9 mouse cellular contexts compared by ENCODE assay signal in the genomic region with DNA sequence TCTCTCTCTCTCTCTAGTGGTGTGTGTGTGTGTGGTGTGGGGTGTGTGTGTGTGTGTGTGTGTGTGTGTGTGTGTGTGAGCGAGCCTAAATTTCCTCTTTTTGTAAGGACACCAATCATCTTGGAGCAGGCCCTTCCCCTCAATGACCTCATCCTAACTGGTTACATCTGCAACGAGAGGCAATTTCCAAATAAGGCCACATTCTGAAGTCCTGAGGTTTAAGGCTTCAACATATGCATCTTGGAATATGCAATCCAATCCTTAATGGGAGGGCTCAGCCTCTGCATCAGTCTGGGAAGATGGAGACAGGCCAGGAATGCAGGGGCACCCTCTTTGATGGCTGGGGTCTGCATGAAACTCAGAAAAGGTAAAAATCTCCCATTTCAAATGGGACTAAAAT. TPM values are rescaled to one million over a fixed set of nuclear protein-coding genes. Genes with fewer than 3 reads are reported as not detected.
DNase-seq lines count a peak whose midpoint lies in the region; ATAC-seq lines count a peak whose summit lies in the region.
"Had no signal": no experiment of that assay in that cellular context is flagged by ENCODE, and none has a peak within 500 bp of the region (broad histone marks: within the 10 kb centered on the region; RNA-seq: fewer than 3 reads in every experiment).

No protein-coding gene starts in this region.

- H3K9ac ChIP-seq in heart, embryonic 15.5 days, result no peak overlapping the region
- no peak overlapping the region for H3K9ac ChIP-seq in liver, embryonic 13.5 days

- H3K4me1 ChIP-seq in heart, embryonic 15.5 days (replicated peaks), result peaks cover 83% of the 10 kb centered on the region
- peaks cover 12% of the 10 kb centered on the region for H3K4me1 ChIP-seq in liver, embryonic 13.5 days (replicated peaks)

- peak; percentile 50 for ATAC-seq in common myeloid progenitor, adult 5-6 weeks (replicated peaks; ENCODE audit: low read depth, poor library complexity, severe bottlenecking)
- ATAC-seq in heart, embryonic 15.5 days (replicated peaks; ENCODE audit: insufficient number of reproducible peaks, insufficient read depth, low FRiP score, low read depth), result no peak; the same call in 1 of the 2 replicates
- no peak for ATAC-seq in liver, embryonic 13.5 days (ENCODE audit: low read depth)

- no peaks in the 10 kb centered on the region for H3K9me3 ChIP-seq in heart, embryonic 15.5 days (replicated peaks)
- H3K9me3 ChIP-seq in liver, embryonic 13.5 days (replicated peaks), result no peaks in the 10 kb centered on the region

- 7% methylated on average over 2 of the region's 2 CpGs for WGBS in heart, embryonic 15.5 days
- 22% methylated on average over 2 of the region's 2 CpGs for WGBS in liver, embryonic 13.5 days (ENCODE audit: insufficient replicate concordance)

- no peak overlapping the region for H3K4me3 ChIP-seq in heart, embryonic 15.5 days
- no peak overlapping the region for H3K4me3 ChIP-seq in liver, embryonic 13.5 days (replicated peaks)

- H3K27me3 ChIP-seq in heart, embryonic 15.5 days, result no peaks in the 10 kb centered on the region
- 0 out of 2 replicates have a peak, but pooled peaks cover 6% of the 10 kb centered on the region for H3K27me3 ChIP-seq in liver, embryonic 13.5 days
- H3K27me3 ChIP-seq in splenic B cell, adult 2 months (ENCODE audit: control insufficient read depth, insufficient read depth, low read length, poor library complexity, severe bottlenecking), result no peaks in the 10 kb centered on the region

- H3K36me3 ChIP-seq in heart, embryonic 15.5 days, result no peaks in the 10 kb centered on the region
- no peaks in the 10 kb centered on the region for H3K36me3 ChIP-seq in liver, embryonic 13.5 days
- H3K36me3 ChIP-seq in splenic B cell, adult 2 months (ENCODE audit: control insufficient read depth, insufficient read depth, low read length, poor library complexity, severe bottlenecking), result no peaks in the 10 kb centered on the region

- peak overlapping the region; percentile 97 for H3K27ac ChIP-seq in heart, embryonic 15.5 days
- peak overlapping the region; percentile 29; the same call in 1 of the 2 replicates for H3K27ac ChIP-seq in liver, embryonic 13.5 days

- peak; percentile 94 for DNase-seq in heart, adult 11 months
- no peak for DNase-seq in heart, adult 8-10 months (ENCODE audit: low spot score)
- no peak for DNase-seq in liver, embryonic 13.5 days
- peak; percentile 50 for DNase-seq in splenic B cell, adult 2 months (ENCODE audit: low read depth, low spot score)
- no peak for DNase-seq in urinary bladder, postnatal 36 days (ENCODE audit: low spot score in 2 of 2)
- DNase-seq in urinary bladder, postnatal 10 days (ENCODE audit: low spot score), result no peak

- H3K4me2 ChIP-seq in heart, embryonic 15.5 days, result no peak overlapping the region
- no peak overlapping the region for H3K4me2 ChIP-seq in liver, embryonic 13.5 days

RNA-seq across cellular contexts. Expression of a gene that starts 2.6 kb away (rescaled TPM):
- 10 to 100 TPM; 24.0 to 40.3 (median 31.7) TPM for total RNA-seq in heart, adult 8-10 months (2022)
- 96.5 and 108 TPM in 2 replicates for total RNA-seq in common myeloid progenitor, adult 5-6 weeks (2017)
- 49.6 and 83.5 TPM in 2 replicates for polyA plus RNA-seq in heart, embryonic 15.5 days (2015; fragmentation: Nextera tagmentation; extraction: Ambion mirVana)
- polyA plus RNA-seq in liver, embryonic 13.5 days (2015; fragmentation: Nextera tagmentation; extraction: Ambion mirVana), result 14.2 and 15.5 TPM in 2 replicates

RNA-seq across cellular contexts. Expression of a gene that starts 16.4 kb away (rescaled TPM):
- 1 to 10 TPM; 5.1 to 10.0 (median 7.8) TPM for total RNA-seq in heart, adult 8-10 months (2022)
- total RNA-seq in common myeloid progenitor, adult 5-6 weeks (2017), result 1.8 and 3.7 TPM in 2 replicates
- 16.8 and 16.9 TPM in 2 replicates for polyA plus RNA-seq in heart, embryonic 15.5 days (2015; fragmentation: Nextera tagmentation; extraction: Ambion mirVana)
- 3.4 and 4.3 TPM in 2 replicates for polyA plus RNA-seq in liver, embryonic 13.5 days (2015; fragmentation: Nextera tagmentation; extraction: Ambion mirVana)

RNA-seq across cellular contexts. Expression of a gene that starts 23.4 kb away (rescaled TPM):
- under 1 TPM in 1 of 4 experiments, not detected in 3; 0.25 TPM for total RNA-seq in heart, adult 8-10 months (2022)
- not detected in 2 replicates for total RNA-seq in common myeloid progenitor, adult 5-6 weeks (2017)
- polyA plus RNA-seq in heart, embryonic 15.5 days (2015; fragmentation: Nextera tagmentation; extraction: Ambion mirVana), result 0.48 and 1.7 TPM in 2 replicates
- polyA plus RNA-seq in liver, embryonic 13.5 days (2015; fragmentation: Nextera tagmentation; extraction: Ambion mirVana), result not detected in 2 replicates
- total RNA-seq: heart, postnatal 14 days had no signal

RNA-seq across cellular contexts. Expression of a gene that starts 40.6 kb away (rescaled TPM):
- total RNA-seq in heart, adult 8-10 months (2022), result 10 to 100 TPM in 1 of 4 experiments, 1 to 10 TPM in 3; 7.6 to 13.6 (median 9.6) TPM
- 1.2 TPM in 1 of 2 replicates, not detected in the other for total RNA-seq in common myeloid progenitor, adult 5-6 weeks (2017)
- polyA plus RNA-seq in heart, embryonic 15.5 days (2015; fragmentation: Nextera tagmentation; extraction: Ambion mirVana), result 4.6 and 4.8 TPM in 2 replicates
- polyA plus RNA-seq in liver, embryonic 13.5 days (2015; fragmentation: Nextera tagmentation; extraction: Ambion mirVana), result 1.6 and 2.6 TPM in 2 replicates

Comparison
In these comparisons a context has a peak if more than half of its experiments do, and no peak if none do; other contexts are left out.
1. DNase-seq: peak in heart, adult 11 months (single experiment) and splenic B cell, adult 2 months (single experiment); none in heart, adult 8-10 months (single experiment), liver, embryonic 13.5 days (single experiment), urinary bladder, postnatal 36 days (0 of 2) and urinary bladder, postnatal 10 days (single experiment).